Mouse (Mus musculus) CH12.LX (cell line): Measurements from ENCODE around the gene Mns1. TPM values are rescaled to one million over a fixed set of nuclear protein-coding genes. Genes with fewer than 3 reads are reported as not detected.

Source experiments
- DNase-seq: peaks from one replicate; pipeline ENCODE4 v3.0.0-alpha.2; 2013; ENCODE audit errors: extremely low read depth
- H3K27ac ChIP-seq: 2 replicates; pipeline ENCODE4 v1.5.1; 2012; ENCODE audit warnings: low read depth, mild to moderate bottlenecking, control low read depth, moderate library complexity; ENCODE audit not compliant: insufficient read depth
- H3K27me3 ChIP-seq: replicated peaks from 2 replicates; pipeline ENCODE3; 2012; ENCODE audit warnings: inconsistent platforms
- H3K36me3 ChIP-seq, 2 experiments: replicated peaks in 1 of 2; 2 replicates each; pipeline versions ENCODE3 to v1.6.1; 2012; ENCODE audit warnings: inconsistent platforms in 1 of 2, low read length in 1 of 2, mild to moderate bottlenecking in 1 of 2, mixed read lengths in 1 of 2, moderate library complexity in 1 of 2; ENCODE audit not compliant: control insufficient read depth in 1 of 2, insufficient read depth in 1 of 2
- H3K4me1 ChIP-seq, 2 experiments: 2 replicates each; pipeline ENCODE4 v1.6.1; 2012; ENCODE audit warnings: inconsistent platforms in 1 of 2, moderate library complexity in 1 of 2; ENCODE audit not compliant: insufficient read depth in 2 of 2, control insufficient read depth in 1 of 2
- H3K4me2 ChIP-seq: 2 replicates; pipeline ENCODE4 v1.6.1; 2012; ENCODE audit warnings: low read depth, mild to moderate bottlenecking, control low read depth; ENCODE audit not compliant: poor library complexity, insufficient read depth, severe bottlenecking
- H3K4me3 ChIP-seq, 3 experiments: fragments of 150-350 bp in 1 of 3; sonication (generic) in 1 of 3; replicated peaks in 1 of 3; 2 replicates each; pipeline versions ENCODE3 to v1.5.1; 2011 to 2012; ENCODE audit warnings: low read depth in 2 of 3, low read length in 2 of 3, mild to moderate bottlenecking in 2 of 3, moderate library complexity in 2 of 3, control low read depth in 1 of 3, improper control_type of control experiment in 1 of 3, inconsistent platforms in 1 of 3, mixed read lengths in 1 of 3; ENCODE audit not compliant: poor library complexity in 1 of 3
- H3K79me2 ChIP-seq: replicated peaks from 2 replicates; pipeline ENCODE4 v1.6.1; 2012; ENCODE audit warnings: mild to moderate bottlenecking, moderate library complexity; ENCODE audit not compliant: control insufficient read depth, poor library complexity, insufficient read depth, severe bottlenecking; ENCODE audit errors: extremely low read depth
- H3K9ac ChIP-seq: 2 replicates; pipeline ENCODE4 v1.6.1; 2012; ENCODE audit warnings: low read depth, mild to moderate bottlenecking, control low read depth, moderate library complexity; ENCODE audit not compliant: insufficient read depth
- H3K9me3 ChIP-seq: replicated peaks from 2 replicates; pipeline ENCODE3; 2012; ENCODE audit warnings: low read length, inconsistent platforms, mixed read lengths
- BHLHE40 ChIP-seq: IDR thresholded peaks from 2 replicates; pipeline ENCODE4 v1.6.1; 2011; ENCODE audit warnings: mild to moderate bottlenecking, low read depth, low read length, improper control_type of control experiment
- GABPA ChIP-seq: IDR thresholded peaks from 2 replicates; pipeline ENCODE4 v1.6.1; 2012; ENCODE audit warnings: low read depth, low read length, improper control_type of control experiment, inconsistent platforms; ENCODE audit not compliant: insufficient replicate concordance
- HCFC1 ChIP-seq: IDR thresholded peaks from 2 replicates; pipeline ENCODE4 v1.6.1; 2012; ENCODE audit warnings: low read depth, mild to moderate bottlenecking, inconsistent platforms, low read length, improper control_type of control experiment
- JUN ChIP-seq: IDR thresholded peaks from 2 replicates; pipeline ENCODE4 v1.6.1; 2011; ENCODE audit warnings: low read depth, mild to moderate bottlenecking, low read length, improper control_type of control experiment, moderate library complexity; ENCODE audit not compliant: insufficient read depth
- MYC ChIP-seq: IDR thresholded peaks from 2 replicates; pipeline ENCODE4 v1.6.1; 2011; ENCODE audit warnings: low read depth, mild to moderate bottlenecking, improper control_type of control experiment, low read length
- NRF1 ChIP-seq: IDR thresholded peaks from 2 replicates; pipeline ENCODE4 v1.6.1; 2014; ENCODE audit warnings: low read depth, mild to moderate bottlenecking, inconsistent platforms, low read length, improper control_type of control experiment, moderate library complexity
- RAD21 ChIP-seq: IDR thresholded peaks from 2 replicates; pipeline ENCODE4 v1.6.1; 2011; ENCODE audit warnings: low read depth, mild to moderate bottlenecking, low read length, improper control_type of control experiment, moderate library complexity
- SMC3 ChIP-seq: IDR thresholded peaks from 2 replicates; pipeline ENCODE4 v1.6.1; 2011; ENCODE audit warnings: low read depth, low read length, improper control_type of control experiment
- TBP ChIP-seq: conservative IDR thresholded peaks from 2 replicates; pipeline ENCODE4 v1.6.1; 2011; ENCODE audit warnings: low read depth, low read length, improper control_type of control experiment
- TCF12 ChIP-seq: IDR thresholded peaks from 2 replicates; pipeline ENCODE4 v1.6.1; 2014; ENCODE audit warnings: low read depth, mild to moderate bottlenecking, inconsistent platforms, low read length, improper control_type of control experiment
- USF2 ChIP-seq: conservative IDR thresholded peaks from 2 replicates; pipeline ENCODE4 v1.6.1; 2011; ENCODE audit warnings: low read depth, low read length, improper control_type of control experiment
- ZNF384 ChIP-seq: IDR thresholded peaks from 2 replicates; pipeline ENCODE4 v1.6.1; 2012; ENCODE audit warnings: low read depth, low read length, improper control_type of control experiment, inconsistent platforms
- dilution Hi-C: fragments of 300-500 bp; cut with MboI; formaldehyde crosslinking; loops from 2 replicates; pipeline ENCODE4 v1.14.3; 2020; ENCODE audit warnings: low sequenced_read_pairs; ENCODE audit not compliant: extremely low pct_unique_long_range_greater_than_20kb, extremely low pct_ligation_motif_present
- in situ Hi-C: fragments of 300-500 bp; cut with MboI; formaldehyde crosslinking; loops from 3 replicates; pipeline ENCODE4 v1.14.3; 2019; ENCODE audit warnings: low sequenced_read_pairs, low pct_ligation_motif_present, low pct_unique_long_range_greater_than_20kb, mixed read lengths
- polyA plus RNA-seq: library from polyadenylated mRNA; unstranded; fragments of >175 nt; gene quantifications from 2 replicates; pipeline ENCODE4 v1.2.1, GENCODE M21; 2012; ENCODE audit warnings: low read depth; ENCODE audit not compliant: insufficient read length
- total RNA-seq, 2 experiments: library from RNA; depleted of rRNA; stranded (reverse); fragments of 300-350 nt in 1 of 2; fragments of >200 nt in 1 of 2; gene quantifications; 2 replicates each; pipeline ENCODE4 v1.2.3; 2012 to 2014

The Mns1 gene
- total and polyA plus RNA-seq, 3 experiments, result 16.7 to 66.0 (median 19.4) TPM

GRCm38 (mm10) chr9:72422753-72423152 is 15.1 kb upstream of the Mns1 start:
- Histone ChIP-seq H3K27ac (no peak overlapping the region), H3K4me3 (no peak overlapping the region), H3K27me3 (no peaks in the 10 kb centered on the region), H3K4me2 (no peak overlapping the region), H3K79me2 (no peaks in the 10 kb centered on the region)
- in situ Hi-C loops (no loop called here), dilution Hi-C loops (no loop called here)
- TF ChIP-seq ZNF384, result no peak
- TF ChIP-seq RAD21, result peak; percentile 7
- TF ChIP-seq, all 38 proteins: peak for 1
- Histone ChIP-seq H3K9ac (no peak overlapping the region), H3K4me1 (peaks cover 6 to 8% of the 10 kb centered on the region in 2 experiments; a peak in 2 of 4 replicates), H3K36me3 (no peaks in the 10 kb centered on the region), H3K9me3 (no peaks in the 10 kb centered on the region)
- DNase-seq, result no peak

DNA sequence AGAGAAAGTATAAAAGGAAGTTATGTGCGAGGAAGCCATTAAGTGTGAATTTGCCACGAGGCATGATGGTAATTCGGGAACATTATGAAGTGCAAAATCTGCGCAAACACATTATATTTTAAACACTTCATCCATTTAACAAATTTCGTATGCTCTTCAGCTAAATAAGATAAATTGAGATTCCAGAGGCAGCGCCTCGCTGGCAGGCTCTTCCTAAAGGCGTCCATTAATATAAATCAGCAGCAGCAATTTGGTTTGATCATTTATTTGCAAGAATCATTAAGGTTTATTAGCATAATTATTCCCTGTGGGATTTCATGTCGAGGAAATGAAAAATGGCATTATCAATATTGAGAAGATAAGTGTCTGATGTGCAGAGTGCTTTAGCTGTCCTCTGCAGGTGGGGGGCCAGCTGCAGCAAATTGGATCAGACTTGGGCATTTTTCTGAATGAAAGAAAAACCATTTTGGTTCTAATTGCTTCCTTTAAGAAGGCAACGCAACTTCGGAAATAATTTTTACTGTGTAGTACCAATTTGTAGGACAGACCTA is 12.4 kb upstream of the Mns1 start:
- H3K36me3 ChIP-seq, result no peaks in the 10 kb centered on the region
- H3K79me2 ChIP-seq, result no peaks in the 10 kb centered on the region
- no peak overlapping the region for H3K27ac ChIP-seq
- in situ Hi-C loops (no loop called here), dilution Hi-C loops (no loop called here)
- H3K9ac ChIP-seq, result no peak overlapping the region
- no peaks in the 10 kb centered on the region for H3K9me3 ChIP-seq
- H3K4me1 ChIP-seq, result peaks cover 6 to 8% of the 10 kb centered on the region in 2 experiments; a peak in 2 of 4 replicates
- no peaks in the 10 kb centered on the region for H3K27me3 ChIP-seq
- DNase-seq, result no peak
- no peak overlapping the region for H3K4me2 ChIP-seq
- no peak for TF ChIP-seq MYC
- TF ChIP-seq BHLHE40, result no peak
- no peak for TF ChIP-seq TCF12
- no peak for TF ChIP-seq JUN
- TF ChIP-seq HCFC1, result no peak
- TF ChIP-seq SMC3, result no peak
- no peak for TF ChIP-seq ZNF384
- TF ChIP-seq TBP, result no peak
- no peak for TF ChIP-seq USF2
- H3K4me3 ChIP-seq, result no peak overlapping the region

- dilution Hi-C loops (no loop called here), in situ Hi-C loops (no loop called here)
- DNase-seq, result no peak
- no peak overlapping the region for H3K27ac ChIP-seq
- H3K4me1 ChIP-seq, result peaks cover 3 to 8% of the 10 kb centered on the region in 2 experiments; a peak in 2 of 4 replicates
- H3K4me3 ChIP-seq, result no peak overlapping the region
- no peak for TF ChIP-seq GABPA
- no peak for TF ChIP-seq NRF1
- no peaks in the 10 kb centered on the region for H3K27me3 ChIP-seq
- H3K36me3 ChIP-seq, result no peaks in the 10 kb centered on the region
- no peaks in the 10 kb centered on the region for H3K79me2 ChIP-seq
- no peak overlapping the region for H3K9ac ChIP-seq
- H3K9me3 ChIP-seq, result no peaks in the 10 kb centered on the region
- no peak overlapping the region for H3K4me2 ChIP-seq
Observed at GRCm38 (mm10) chr9:72427861-72428260, 9.9 kb upstream of the Mns1 start.
